Mouse (Mus musculus) intestine, postnatal 0 days (tissue): ENCODE results near the gene Polk. TPM values are rescaled to one million over a fixed set of nuclear protein-coding genes. Genes with fewer than 3 reads are reported as not detected.

Source experiments
- ATAC-seq: fragments of 200-750 bp; cut with Nextera tagmentation; 2 replicates; pipeline ENCODE4 v1.8.0; 2017; ENCODE audit warnings: mild to moderate bottlenecking, moderate TSS enrichment, moderate library complexity
- H3K27ac ChIP-seq: fragments of 300-500 bp; sonication (generic); 2 replicates; pipeline ENCODE4 v1.5.1; 2014; ENCODE audit warnings: mild to moderate bottlenecking, low read depth, low read length, moderate library complexity
- H3K27me3 ChIP-seq: fragments of 300-500 bp; sonication (generic); replicated peaks from 2 replicates; pipeline ENCODE4 v1.6.1; 2014; ENCODE audit warnings: low read length, mixed read lengths; ENCODE audit not compliant: control insufficient read depth, insufficient read depth
- H3K36me3 ChIP-seq: fragments of 300-500 bp; sonication (generic); 2 replicates; pipeline ENCODE4 v1.6.1; 2014; ENCODE audit warnings: mild to moderate bottlenecking, moderate library complexity; ENCODE audit not compliant: control insufficient read depth, insufficient read depth
- H3K4me1 ChIP-seq: fragments of 300-500 bp; sonication (generic); replicated peaks from 2 replicates; pipeline ENCODE4 v1.6.1; 2014; ENCODE audit warnings: antibody characterized with exemption, low read length, mixed read lengths; ENCODE audit not compliant: control insufficient read depth, insufficient read depth
- H3K4me2 ChIP-seq: fragments of 300-500 bp; sonication (generic); replicated peaks from 2 replicates; pipeline ENCODE4 v1.6.1; 2014; ENCODE audit warnings: low read depth, mild to moderate bottlenecking, moderate library complexity
- H3K4me3 ChIP-seq: fragments of 300-500 bp; sonication (generic); 2 replicates; pipeline ENCODE4 v1.5.1; 2014; ENCODE audit warnings: low read depth, low read length
- H3K9ac ChIP-seq: fragments of 300-500 bp; sonication (generic); 2 replicates; pipeline ENCODE4 v1.6.1; 2014; ENCODE audit warnings: mild to moderate bottlenecking, low read depth, low read length
- H3K9me3 ChIP-seq: fragments of 300-500 bp; sonication (generic); 2 replicates; pipeline ENCODE4 v1.6.1; 2016; ENCODE audit warnings: mixed run types; ENCODE audit not compliant: control insufficient read depth
- CTCF ChIP-seq: sonication (generic); IDR thresholded peaks from 2 replicates; pipeline ENCODE4 v1.5.1; 2016; ENCODE audit warnings: low read depth, mild to moderate bottlenecking, control low read depth, antibody characterized with exemption, moderate library complexity
- WGBS: fragments of 180-500 bp; shearing (Covaris S2); extraction: QIAGEN DNeasy Blood & Tissue Kit; methylation state at CpG from one replicate; pipeline ENCODE4 v1.1.7; 2014; 5-methylcytosine and 5-hydroxymethylcytosine counted together
- polyA plus RNA-seq: library from polyadenylated mRNA; unstranded; fragments of >200 nt; fragmentation: Nextera tagmentation; extraction: Ambion mirVana; gene quantifications from 2 replicates; pipeline ENCODE4 v1.2.1, GENCODE M21; 2015

Gene Polk
- polyA plus RNA-seq, 1 experiment from 2014 or later, result 2.1 TPM

DNA sequence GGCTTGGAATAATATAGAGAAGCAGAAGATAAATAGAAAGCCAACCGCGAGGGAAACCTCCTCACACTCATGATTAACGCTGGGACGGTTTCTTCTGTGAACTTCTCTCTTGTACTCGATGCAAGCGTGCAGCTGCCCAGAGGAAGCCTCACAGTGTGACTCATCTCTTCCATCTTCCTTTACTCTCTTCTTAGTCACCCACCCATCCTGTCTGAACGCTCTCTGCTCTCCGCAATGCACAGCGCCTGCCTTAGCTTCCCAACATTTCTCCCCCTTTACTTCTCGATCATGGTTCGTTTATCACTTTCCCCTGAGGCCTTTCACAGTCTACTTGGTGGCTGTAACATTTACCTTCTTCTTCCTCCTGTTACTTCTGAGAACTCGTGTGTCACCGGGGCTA, 31.7 kb downstream of the Polk start:
- Histone ChIP-seq H3K4me3 (no peak overlapping the region), H3K27ac (no peak overlapping the region), H3K27me3 (no peaks in the 10 kb centered on the region), H3K9me3 (no peaks in the 10 kb centered on the region), H3K36me3 (peaks cover 6% of the 10 kb centered on the region), H3K4me1 (no peaks in the 10 kb centered on the region; the same call in 1 of the 2 replicates), H3K4me2 (no peak overlapping the region), H3K9ac (no peak overlapping the region)
- TF ChIP-seq CTCF, result no peak
- no peak for ATAC-seq
- WGBS, result 67% methylated on average over 13 of the region's 13 CpGs

DNA sequence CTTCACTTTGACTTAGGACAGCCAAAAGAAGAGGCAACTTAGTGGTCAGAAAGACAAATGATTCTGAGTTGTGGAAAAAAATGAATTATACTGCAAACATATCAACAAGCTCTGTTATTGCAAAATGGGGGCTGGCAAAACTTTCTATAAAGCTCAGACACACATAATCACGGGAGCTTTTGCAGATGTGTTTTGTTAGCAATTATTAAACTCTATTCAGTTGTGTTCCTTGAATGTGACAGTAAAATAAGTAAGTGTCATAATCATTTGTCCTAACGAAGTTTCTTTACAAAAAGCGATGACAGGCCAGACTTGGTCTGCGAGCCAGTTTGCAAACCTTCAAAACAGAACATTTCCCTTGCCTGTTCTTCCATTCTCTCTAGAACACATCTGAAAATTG, 34.8 kb downstream of the Polk start:
- no peak overlapping the region for H3K27ac ChIP-seq
- H3K4me3 ChIP-seq, result no peak overlapping the region
- H3K36me3 ChIP-seq, result peaks cover 8% of the 10 kb centered on the region
- no peaks in the 10 kb centered on the region; the same call in 1 of the 2 replicates for H3K4me1 ChIP-seq
- H3K9me3 ChIP-seq, result no peaks in the 10 kb centered on the region
- no peak for TF ChIP-seq CTCF
- no peak overlapping the region for H3K4me2 ChIP-seq
- no peak for ATAC-seq
- H3K9ac ChIP-seq, result no peak overlapping the region
- 74% methylated on average over 4 of the region's 4 CpGs for WGBS
- H3K27me3 ChIP-seq, result no peaks in the 10 kb centered on the region

DNA sequence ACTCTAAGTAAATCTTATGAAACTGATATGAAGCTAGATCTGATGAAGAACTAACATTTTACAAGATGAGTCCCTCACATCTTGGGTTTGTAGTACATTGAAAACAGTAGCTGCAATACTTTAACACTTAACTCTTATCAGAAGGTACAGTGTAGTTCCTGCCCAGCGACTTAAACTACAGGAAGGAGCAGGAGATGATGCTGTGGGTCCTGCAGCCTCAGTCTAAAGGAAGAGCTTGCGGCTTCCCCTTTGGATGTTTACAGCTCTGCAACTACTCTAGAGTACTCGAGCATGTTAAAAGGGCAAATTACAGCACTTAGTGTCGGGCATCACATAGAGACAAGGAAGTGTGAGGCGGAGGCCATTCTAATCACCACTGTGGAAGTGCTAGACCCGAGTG, 36.1 kb downstream of the Polk start:
- Histone ChIP-seq H3K4me3 (no peak overlapping the region), H3K27ac (no peak overlapping the region), H3K9me3 (no peaks in the 10 kb centered on the region), H3K9ac (no peak overlapping the region), H3K4me2 (no peak overlapping the region), H3K27me3 (no peaks in the 10 kb centered on the region), H3K4me1 (no peaks in the 10 kb centered on the region; the same call in 1 of the 2 replicates), H3K36me3 (peaks cover 8% of the 10 kb centered on the region)
- no peak for ATAC-seq
- 71% methylated on average over 6 of the region's 6 CpGs for WGBS
- TF ChIP-seq CTCF, result no peak

DNA sequence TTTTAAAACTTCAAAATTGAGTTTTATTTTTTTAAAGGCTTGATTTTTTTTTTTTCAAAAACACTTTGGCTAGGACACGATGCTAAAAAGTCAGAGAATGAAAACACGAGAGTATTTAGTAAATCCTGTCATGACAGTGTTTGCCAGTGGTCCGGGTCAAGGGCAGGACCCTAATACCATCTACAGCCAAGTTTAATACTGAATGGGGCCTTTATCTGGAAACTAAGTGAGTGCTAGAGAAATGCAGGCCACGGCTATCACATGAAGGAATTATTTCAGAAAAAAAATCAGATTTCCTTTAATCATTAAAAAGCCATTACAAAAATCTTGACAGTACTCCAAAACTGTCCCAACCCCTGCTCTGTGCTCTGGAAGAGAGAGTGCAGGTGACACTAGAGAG, 36.7 kb downstream of the Polk start:
- peaks cover 12% of the 10 kb centered on the region for H3K36me3 ChIP-seq
- TF ChIP-seq CTCF, result no peak
- no peaks in the 10 kb centered on the region for H3K9me3 ChIP-seq
- WGBS, result 85% methylated on average over 4 of the region's 4 CpGs
- no peak overlapping the region for H3K27ac ChIP-seq
- no peak overlapping the region for H3K9ac ChIP-seq
- no peak for ATAC-seq
- no peaks in the 10 kb centered on the region for H3K4me1 ChIP-seq
- no peak overlapping the region for H3K4me2 ChIP-seq
- H3K4me3 ChIP-seq, result no peak overlapping the region
- no peaks in the 10 kb centered on the region for H3K27me3 ChIP-seq

DNA sequence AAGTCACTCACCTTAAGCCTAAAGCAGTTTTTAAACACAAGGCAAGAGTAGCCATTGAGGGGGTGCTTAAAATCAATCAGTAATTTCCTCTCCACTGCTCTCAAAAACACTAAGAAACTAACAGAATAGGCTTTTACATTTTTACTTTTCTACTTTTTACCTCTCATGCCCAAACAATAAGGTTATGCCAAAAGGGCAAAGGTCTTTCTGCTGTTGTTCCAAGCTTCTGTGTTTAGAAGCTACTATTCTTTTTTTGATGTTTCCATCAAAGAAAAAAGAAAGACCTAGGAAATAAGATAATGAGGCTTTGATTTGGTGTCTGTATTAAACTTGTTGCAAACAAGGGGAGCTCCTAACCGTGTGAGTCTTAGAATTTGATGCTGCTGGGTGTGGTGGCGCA, 42.5 kb downstream of the Polk start:
- WGBS, result 88% methylated on average over 2 of the region's 2 CpGs
- Histone ChIP-seq H3K9me3 (no peaks in the 10 kb centered on the region), H3K27ac (no peak overlapping the region), H3K9ac (no peak overlapping the region), H3K4me1 (no peaks in the 10 kb centered on the region), H3K27me3 (no peaks in the 10 kb centered on the region), H3K36me3 (peaks cover 10% of the 10 kb centered on the region; the same call in 1 of the 2 replicates), H3K4me3 (no peak overlapping the region), H3K4me2 (no peak overlapping the region)
- ATAC-seq, result no peak
- no peak for TF ChIP-seq CTCF

DNA sequence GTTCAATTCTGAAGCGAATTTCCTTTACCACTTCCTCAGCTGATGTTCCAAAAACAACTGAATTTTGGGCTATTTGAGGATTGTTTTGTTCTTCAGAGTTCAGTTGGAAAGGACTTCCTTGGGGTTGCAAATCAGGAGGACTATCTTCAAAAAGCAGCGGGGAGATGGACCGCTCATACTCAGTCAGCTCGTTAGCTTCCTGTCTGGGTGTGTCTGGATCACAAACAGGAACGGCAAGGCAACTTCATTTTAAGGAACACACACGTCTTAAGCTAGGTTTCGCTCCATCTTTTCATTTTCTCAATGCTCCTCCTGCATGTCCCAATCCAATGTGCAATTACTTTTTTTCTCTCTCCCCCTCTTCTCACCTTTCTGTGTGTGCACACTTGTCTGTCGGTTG, 45.7 kb downstream of the Polk start:
- no peak for ATAC-seq

DNA sequence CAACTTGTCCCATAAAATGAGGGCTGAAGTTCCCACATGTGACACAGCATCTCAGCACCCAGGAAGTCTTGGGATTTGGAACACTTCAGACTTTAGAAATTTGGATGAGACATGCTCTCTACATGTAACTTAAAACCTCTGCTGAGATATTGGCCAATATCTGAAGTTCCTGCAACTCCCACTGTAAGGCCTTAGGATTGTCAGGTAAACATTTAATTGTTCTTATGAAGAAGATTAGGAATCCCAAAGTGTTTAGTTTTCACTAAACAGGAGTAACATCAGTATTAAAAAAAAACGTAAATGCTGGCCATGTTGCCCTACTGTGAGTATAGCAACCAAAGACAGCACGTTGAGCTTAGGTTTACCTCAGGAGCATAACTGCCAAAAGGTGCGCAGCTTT, 51.9 kb downstream of the Polk start, which contains the start of gene Gm17622:
Gene Gm17622, plus strand, starts transcription at position 301 of the 400 bp plus-strand sequence.
- WGBS, result 95% methylated on average over 3 of the region's 3 CpGs
- H3K9me3 ChIP-seq, result no peaks in the 10 kb centered on the region
- H3K36me3 ChIP-seq, result peaks cover 28% of the 10 kb centered on the region
- no peaks in the 10 kb centered on the region for H3K4me1 ChIP-seq
- H3K27ac ChIP-seq, result no peak within 1 kb of the TSS
- no peaks in the 10 kb centered on the region for H3K27me3 ChIP-seq
- no peak for TF ChIP-seq CTCF
- no peak within 1 kb of the TSS for H3K4me2 ChIP-seq
- ATAC-seq, result no peak
- no peak within 1 kb of the TSS for H3K9ac ChIP-seq
- H3K4me3 ChIP-seq, result no peak within 1 kb of the TSS

More for the DNA sequence above, 45.7 kb downstream of the Polk start:
- no peak for TF ChIP-seq CTCF
- no peak overlapping the region for H3K4me2 ChIP-seq
- 85% methylated on average over 8 of the region's 8 CpGs for WGBS
- no peaks in the 10 kb centered on the region for H3K9me3 ChIP-seq
- no peaks in the 10 kb centered on the region for H3K4me1 ChIP-seq
- no peak overlapping the region for H3K9ac ChIP-seq
- H3K36me3 ChIP-seq, result peaks cover 16% of the 10 kb centered on the region; the same call in 1 of the 2 replicates
- H3K27me3 ChIP-seq, result no peaks in the 10 kb centered on the region
- H3K4me3 ChIP-seq, result no peak overlapping the region
- H3K27ac ChIP-seq, result no peak overlapping the region
